Mouse (Mus musculus): ENCODE measurements around the gene Abca8b.
A peak's percentile ranks its signal among the peaks of the same experiment; 100 is the strongest.

DNA sequence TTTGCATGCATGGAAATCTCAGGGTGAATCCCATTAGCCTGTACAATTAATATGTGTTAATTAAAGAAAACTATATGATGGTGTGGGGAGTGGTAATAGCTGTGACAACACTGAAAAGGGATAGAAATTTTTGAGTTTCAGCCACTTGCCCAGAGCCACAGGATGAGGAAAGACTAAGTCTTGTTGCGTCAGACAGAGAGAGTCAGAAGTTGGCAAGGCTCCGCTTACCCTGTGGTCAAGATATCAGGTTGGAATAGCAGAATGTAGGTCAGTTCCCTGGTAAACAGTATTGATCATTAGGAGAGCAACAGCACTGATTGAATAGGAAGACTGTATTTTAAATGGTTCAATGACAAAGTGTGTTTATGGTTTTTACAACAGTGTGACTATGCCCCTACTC, 42.1 kb upstream of the Abca8b start:
- TF ChIP-seq TCF12 (IDR thresholded peaks at IDR 0.05; ENCODE audit: insufficient read depth, poor library complexity, severe bottlenecking) (no peak), POLR2A (IDR thresholded peaks at IDR 0.05; ENCODE audit: insufficient read length, low read depth) (no peak), MYOG (IDR thresholded peaks at IDR 0.05; ENCODE audit: control insufficient read depth in 1 of 3, insufficient read depth in 1 of 3, insufficient read length in 2 of 3, low read depth in 2 of 3) (no peak), MAX (IDR thresholded peaks at IDR 0.05; ENCODE audit: low read depth) (no peak), CEBPB (IDR thresholded peaks at IDR 0.05; ENCODE audit: insufficient read depth, poor library complexity, severe bottlenecking) (peak; percentile 91; the same call in 1 of the 2 replicates), POLR2AphosphoS2 (IDR thresholded peaks at IDR 0.05; ENCODE audit: insufficient read length, low read depth) (no peak), REST (IDR thresholded peaks at IDR 0.05; ENCODE audit: insufficient read depth, insufficient read length) (no peak), E2F4 (IDR thresholded peaks at IDR 0.05; ENCODE audit: insufficient read depth) (no peak), USF1 (IDR thresholded peaks at IDR 0.05; ENCODE audit: low read depth) (no peak)

All from myocyte (in vitro differentiated cells).